Mouse (Mus musculus) CH12.LX (cell line): Measurements from ENCODE around the gene Map9. TPM values are rescaled to one million over a fixed set of nuclear protein-coding genes. Genes with fewer than 3 reads are reported as not detected.

Source experiments
- DNase-seq: peaks from one replicate; pipeline ENCODE4 v3.0.0-alpha.2; 2013; ENCODE audit errors: extremely low read depth
- H3K27ac ChIP-seq: 2 replicates; pipeline ENCODE4 v1.5.1; 2012; ENCODE audit warnings: low read depth, mild to moderate bottlenecking, control low read depth, moderate library complexity; ENCODE audit not compliant: insufficient read depth
- H3K27me3 ChIP-seq: replicated peaks from 2 replicates; pipeline ENCODE3; 2012; ENCODE audit warnings: inconsistent platforms
- H3K36me3 ChIP-seq, 2 experiments: replicated peaks in 1 of 2; 2 replicates each; pipeline versions ENCODE3 to v1.6.1; 2012; ENCODE audit warnings: inconsistent platforms in 1 of 2, low read length in 1 of 2, mild to moderate bottlenecking in 1 of 2, mixed read lengths in 1 of 2, moderate library complexity in 1 of 2; ENCODE audit not compliant: control insufficient read depth in 1 of 2, insufficient read depth in 1 of 2
- H3K4me1 ChIP-seq, 2 experiments: 2 replicates each; pipeline ENCODE4 v1.6.1; 2012; ENCODE audit warnings: inconsistent platforms in 1 of 2, moderate library complexity in 1 of 2; ENCODE audit not compliant: insufficient read depth in 2 of 2, control insufficient read depth in 1 of 2
- H3K4me2 ChIP-seq: 2 replicates; pipeline ENCODE4 v1.6.1; 2012; ENCODE audit warnings: low read depth, mild to moderate bottlenecking, control low read depth; ENCODE audit not compliant: poor library complexity, insufficient read depth, severe bottlenecking
- H3K4me3 ChIP-seq, 3 experiments: fragments of 150-350 bp in 1 of 3; sonication (generic) in 1 of 3; replicated peaks in 1 of 3; 2 replicates each; pipeline versions ENCODE3 to v1.5.1; 2011 to 2012; ENCODE audit warnings: low read depth in 2 of 3, low read length in 2 of 3, mild to moderate bottlenecking in 2 of 3, moderate library complexity in 2 of 3, control low read depth in 1 of 3, improper control_type of control experiment in 1 of 3, inconsistent platforms in 1 of 3, mixed read lengths in 1 of 3; ENCODE audit not compliant: poor library complexity in 1 of 3
- H3K79me2 ChIP-seq: replicated peaks from 2 replicates; pipeline ENCODE4 v1.6.1; 2012; ENCODE audit warnings: mild to moderate bottlenecking, moderate library complexity; ENCODE audit not compliant: control insufficient read depth, poor library complexity, insufficient read depth, severe bottlenecking; ENCODE audit errors: extremely low read depth
- H3K9ac ChIP-seq: 2 replicates; pipeline ENCODE4 v1.6.1; 2012; ENCODE audit warnings: low read depth, mild to moderate bottlenecking, control low read depth, moderate library complexity; ENCODE audit not compliant: insufficient read depth
- H3K9me3 ChIP-seq: replicated peaks from 2 replicates; pipeline ENCODE3; 2012; ENCODE audit warnings: low read length, inconsistent platforms, mixed read lengths
- BHLHE40 ChIP-seq: IDR thresholded peaks from 2 replicates; pipeline ENCODE4 v1.6.1; 2011; ENCODE audit warnings: mild to moderate bottlenecking, low read depth, low read length, improper control_type of control experiment
- CHD1 ChIP-seq: IDR thresholded peaks from 2 replicates; pipeline ENCODE4 v1.6.1; 2012; ENCODE audit warnings: low read depth, low read length, improper control_type of control experiment, inconsistent platforms
- CHD2 ChIP-seq: IDR thresholded peaks from 2 replicates; pipeline ENCODE4 v1.6.1; 2011; ENCODE audit warnings: low read length, improper control_type of control experiment
- E2F4 ChIP-seq: IDR thresholded peaks from 2 replicates; pipeline ENCODE4 v1.6.1; 2011; ENCODE audit warnings: low read depth, low read length, improper control_type of control experiment; ENCODE audit not compliant: insufficient replicate concordance
- EP300 ChIP-seq: IDR thresholded peaks from 2 replicates; pipeline ENCODE4 v1.6.1; 2011; ENCODE audit warnings: low read length, improper control_type of control experiment
- ETS1 ChIP-seq: conservative IDR thresholded peaks from 2 replicates; pipeline ENCODE4 v1.6.1; 2012; ENCODE audit warnings: low read depth, mild to moderate bottlenecking, inconsistent platforms, low read length, improper control_type of control experiment, moderate library complexity
- HCFC1 ChIP-seq: IDR thresholded peaks from 2 replicates; pipeline ENCODE4 v1.6.1; 2012; ENCODE audit warnings: low read depth, mild to moderate bottlenecking, inconsistent platforms, low read length, improper control_type of control experiment
- JUN ChIP-seq: IDR thresholded peaks from 2 replicates; pipeline ENCODE4 v1.6.1; 2011; ENCODE audit warnings: low read depth, mild to moderate bottlenecking, low read length, improper control_type of control experiment, moderate library complexity; ENCODE audit not compliant: insufficient read depth
- JUND ChIP-seq: conservative IDR thresholded peaks from 2 replicates; pipeline ENCODE4 v1.6.1; 2011; ENCODE audit warnings: low read depth, low read length, improper control_type of control experiment
- MAZ ChIP-seq: IDR thresholded peaks from 2 replicates; pipeline ENCODE4 v1.6.1; 2012; ENCODE audit warnings: low read depth, mild to moderate bottlenecking, inconsistent platforms, low read length, improper control_type of control experiment, moderate library complexity
- MXI1 ChIP-seq: IDR thresholded peaks from 2 replicates; pipeline ENCODE4 v1.6.1; 2011; ENCODE audit warnings: mild to moderate bottlenecking, low read depth, low read length, improper control_type of control experiment
- MYC ChIP-seq: IDR thresholded peaks from 2 replicates; pipeline ENCODE4 v1.6.1; 2011; ENCODE audit warnings: low read depth, mild to moderate bottlenecking, improper control_type of control experiment, low read length
- NELFE ChIP-seq: IDR thresholded peaks from 2 replicates; pipeline ENCODE4 v1.6.1; 2011; ENCODE audit warnings: low read depth, low read length, improper control_type of control experiment
- POLR2AphosphoS2 ChIP-seq: IDR thresholded peaks from 2 replicates; pipeline ENCODE4 v1.6.1; 2011; ENCODE audit warnings: low read depth, low read length, improper control_type of control experiment
- SIN3A ChIP-seq: IDR thresholded peaks from 2 replicates; pipeline ENCODE4 v1.6.1; 2012; ENCODE audit warnings: low read length, improper control_type of control experiment, inconsistent platforms
- TBP ChIP-seq: conservative IDR thresholded peaks from 2 replicates; pipeline ENCODE4 v1.6.1; 2011; ENCODE audit warnings: low read depth, low read length, improper control_type of control experiment
- TCF12 ChIP-seq: IDR thresholded peaks from 2 replicates; pipeline ENCODE4 v1.6.1; 2014; ENCODE audit warnings: low read depth, mild to moderate bottlenecking, inconsistent platforms, low read length, improper control_type of control experiment
- UBTF ChIP-seq: IDR thresholded peaks from 2 replicates; pipeline ENCODE4 v1.6.1; 2012; ENCODE audit warnings: low read depth, mild to moderate bottlenecking, inconsistent platforms, low read length, improper control_type of control experiment, moderate library complexity
- USF1 ChIP-seq: IDR thresholded peaks from 2 replicates; pipeline ENCODE4 v1.6.1; 2014; ENCODE audit warnings: low read depth, mild to moderate bottlenecking, inconsistent platforms, low read length, improper control_type of control experiment
- USF2 ChIP-seq: conservative IDR thresholded peaks from 2 replicates; pipeline ENCODE4 v1.6.1; 2011; ENCODE audit warnings: low read depth, low read length, improper control_type of control experiment
- ZKSCAN1 ChIP-seq: IDR thresholded peaks from 2 replicates; pipeline ENCODE4 v1.6.1; 2012; ENCODE audit warnings: low read depth, inconsistent platforms, low read length, improper control_type of control experiment, borderline replicate concordance
- ZMIZ1 ChIP-seq: IDR thresholded peaks from 2 replicates; pipeline ENCODE4 v1.6.1; 2012; ENCODE audit warnings: low read depth, mild to moderate bottlenecking, inconsistent platforms, low read length, improper control_type of control experiment
- dilution Hi-C: fragments of 300-500 bp; cut with MboI; formaldehyde crosslinking; loops from 2 replicates; pipeline ENCODE4 v1.14.3; 2020; ENCODE audit warnings: low sequenced_read_pairs; ENCODE audit not compliant: extremely low pct_unique_long_range_greater_than_20kb, extremely low pct_ligation_motif_present
- in situ Hi-C: fragments of 300-500 bp; cut with MboI; formaldehyde crosslinking; loops from 3 replicates; pipeline ENCODE4 v1.14.3; 2019; ENCODE audit warnings: low sequenced_read_pairs, low pct_ligation_motif_present, low pct_unique_long_range_greater_than_20kb, mixed read lengths
- polyA plus RNA-seq: library from polyadenylated mRNA; unstranded; fragments of >175 nt; gene quantifications from 2 replicates; pipeline ENCODE4 v1.2.1, GENCODE M21; 2012; ENCODE audit warnings: low read depth; ENCODE audit not compliant: insufficient read length
- total RNA-seq, 2 experiments: library from RNA; depleted of rRNA; stranded (reverse); fragments of 300-350 nt in 1 of 2; fragments of >200 nt in 1 of 2; gene quantifications; 2 replicates each; pipeline ENCODE4 v1.2.3; 2012 to 2014

The Map9 gene
- total and polyA plus RNA-seq, 3 experiments = not detected

DNA sequence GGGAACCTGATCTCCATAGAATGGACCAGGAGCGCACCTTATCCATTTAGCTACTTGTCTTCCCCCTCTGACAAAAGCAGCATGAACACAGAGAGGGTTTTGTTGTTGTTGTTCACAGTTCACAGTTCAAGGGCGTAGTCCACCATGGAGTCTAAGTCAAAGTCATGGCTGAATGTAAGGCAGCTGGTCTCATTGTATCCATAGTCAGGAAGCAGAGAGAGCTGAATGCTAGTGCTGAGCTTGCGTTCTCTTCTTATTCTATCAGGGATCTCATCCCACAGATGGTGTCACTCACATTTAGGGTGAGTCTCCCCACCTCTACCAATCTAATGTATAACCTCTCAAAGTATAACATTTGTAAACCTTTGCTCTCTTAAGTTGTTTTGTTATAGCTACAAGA lies 60.1 kb downstream of the Map9 start:
- in situ Hi-C loops = no loop called here
- no peak overlapping the region for H3K4me2 ChIP-seq
- no peak overlapping the region for H3K27ac ChIP-seq
- no peaks in the 10 kb centered on the region for H3K79me2 ChIP-seq
- TF ChIP-seq E2F4 (no peak), CHD1 (no peak), JUND (no peak), BHLHE40 (no peak), MAZ (no peak), USF2 (no peak)
- H3K36me3 ChIP-seq = no peaks in the 10 kb centered on the region
- DNase-seq = no peak
- dilution Hi-C loops = no loop called here
- H3K4me3 ChIP-seq = no peak overlapping the region
- H3K9ac ChIP-seq = no peak overlapping the region
- no peaks in the 10 kb centered on the region for H3K27me3 ChIP-seq
- H3K9me3 ChIP-seq = no peaks in the 10 kb centered on the region
- H3K4me1 ChIP-seq = no peaks in the 10 kb centered on the region

DNA sequence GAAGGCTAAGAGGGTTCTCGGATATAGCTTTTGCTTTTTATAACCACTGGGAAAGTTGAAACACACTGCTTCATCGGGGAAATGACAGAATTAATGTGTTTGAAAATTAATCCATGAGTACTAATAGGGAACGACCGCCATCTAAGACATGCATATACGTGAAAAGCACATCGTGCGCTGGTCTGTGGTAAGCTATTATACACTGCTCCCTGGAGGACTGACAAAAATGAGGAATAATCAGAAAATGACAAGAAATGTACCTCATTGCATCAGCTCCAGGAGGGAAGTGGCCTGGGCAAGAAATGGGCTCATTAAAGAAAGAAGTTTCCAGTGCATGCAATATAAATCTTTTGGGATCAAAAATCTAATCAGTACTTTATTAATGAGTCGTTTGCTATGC lies 77.5 kb downstream of the Map9 start:
- dilution Hi-C loops = no loop called here

DNA sequence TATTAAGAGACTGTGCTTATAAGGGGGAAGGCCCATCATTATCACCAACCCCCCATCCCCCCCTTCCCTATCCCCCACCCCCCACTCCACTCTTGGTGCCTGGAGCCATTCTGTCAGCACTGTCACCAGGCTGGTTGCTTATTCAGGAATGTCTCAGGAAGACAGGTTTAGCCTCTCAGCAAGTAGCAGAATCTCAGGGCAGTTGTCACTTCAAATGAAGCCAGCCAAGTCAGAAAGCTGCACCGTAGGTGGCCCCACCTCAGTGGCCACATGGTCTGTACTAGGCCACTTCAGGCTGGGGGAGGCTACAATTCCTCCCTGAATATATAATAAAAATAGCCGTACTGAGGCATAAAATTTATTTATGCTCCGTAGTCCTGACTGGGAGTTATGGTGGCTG lies 83.1 kb downstream of the Map9 start:
- no peak overlapping the region for H3K4me2 ChIP-seq
- no peak overlapping the region for H3K4me3 ChIP-seq
- no peaks in the 10 kb centered on the region for H3K36me3 ChIP-seq
- no peaks in the 10 kb centered on the region for H3K4me1 ChIP-seq
- H3K9ac ChIP-seq = no peak overlapping the region
- peaks cover 4% of the 10 kb centered on the region for H3K9me3 ChIP-seq
- dilution Hi-C loops = no loop called here
- no peaks in the 10 kb centered on the region for H3K27me3 ChIP-seq
- in situ Hi-C loops = no loop called here
- no peak for DNase-seq
- no peaks in the 10 kb centered on the region for H3K79me2 ChIP-seq
- TF ChIP-seq USF2 (no peak), JUN (no peak), HCFC1 (no peak), MAZ (no peak), CHD2 (no peak), USF1 (no peak), BHLHE40 (no peak), TBP (no peak), MXI1 (no peak), SIN3A (no peak)
- H3K27ac ChIP-seq = no peak overlapping the region

More for the DNA sequence above, 77.5 kb downstream of the Map9 start:
- Histone ChIP-seq H3K4me3 (no peak overlapping the region), H3K4me1 (no peaks in the 10 kb centered on the region), H3K79me2 (no peaks in the 10 kb centered on the region), H3K36me3 (no peaks in the 10 kb centered on the region), H3K4me2 (no peak overlapping the region), H3K27me3 (no peaks in the 10 kb centered on the region), H3K9ac (no peak overlapping the region), H3K9me3 (peaks cover 4% of the 10 kb centered on the region), H3K27ac (no peak overlapping the region)
- in situ Hi-C loops = no loop called here
- TF ChIP-seq E2F4 (no peak), USF1 (no peak), ETS1 (no peak), MYC (no peak), POLR2AphosphoS2 (no peak), CHD2 (no peak), NELFE (no peak), EP300 (no peak), TBP (no peak), USF2 (no peak), TCF12 (no peak), JUND (no peak), HCFC1 (no peak), ZMIZ1 (no peak), SIN3A (no peak), ZKSCAN1 (no peak), CHD1 (no peak), UBTF (no peak)
- no peak for DNase-seq
